Mouse (Mus musculus): ENCODE results near the gene Rere.
"Not testable (repeated sequence)": the region's sequence is repeated elsewhere in the genome, so short reads cannot be mapped to it uniquely, and the experiment has no call there.

Rere gene

DNA sequence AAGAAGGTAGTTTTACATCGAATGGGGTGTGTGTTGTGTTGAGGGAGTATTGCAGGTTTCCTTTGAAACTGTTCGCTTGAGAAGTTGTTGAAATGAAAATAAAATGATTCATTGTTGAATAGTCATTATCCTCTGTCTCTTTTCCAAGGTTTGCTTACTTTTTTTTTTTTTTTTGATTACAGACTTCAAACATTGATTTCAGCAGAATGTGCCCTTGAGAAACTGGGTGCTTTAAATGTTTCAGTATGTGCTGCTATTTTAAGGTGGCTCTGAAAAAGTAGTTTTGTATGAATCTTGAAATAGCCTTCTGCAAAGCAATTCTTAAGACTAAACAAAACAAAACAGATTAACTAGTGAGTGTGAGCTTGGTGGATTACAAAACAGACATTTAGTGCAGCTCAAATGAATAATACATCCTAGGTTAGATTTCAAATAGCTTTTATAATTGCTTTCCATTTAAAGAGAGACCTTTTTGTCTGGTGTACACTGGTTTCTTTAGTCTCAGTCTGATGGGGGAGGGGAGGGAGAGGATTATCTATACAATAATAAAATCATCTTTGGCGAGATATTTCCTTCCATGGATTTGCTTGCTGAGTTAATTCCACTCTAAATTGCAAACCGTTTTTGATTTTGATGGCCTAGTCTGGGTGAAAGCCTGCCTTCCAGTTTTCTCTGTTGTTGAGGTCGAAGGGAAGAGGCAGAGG is 1.3 kb downstream of the Rere start:
- DNase-seq (ENCODE audit: inconsistent age in 2 of 2, low spot score in 1 of 2): peak in 1 of 2 experiments; percentile 65

DNA sequence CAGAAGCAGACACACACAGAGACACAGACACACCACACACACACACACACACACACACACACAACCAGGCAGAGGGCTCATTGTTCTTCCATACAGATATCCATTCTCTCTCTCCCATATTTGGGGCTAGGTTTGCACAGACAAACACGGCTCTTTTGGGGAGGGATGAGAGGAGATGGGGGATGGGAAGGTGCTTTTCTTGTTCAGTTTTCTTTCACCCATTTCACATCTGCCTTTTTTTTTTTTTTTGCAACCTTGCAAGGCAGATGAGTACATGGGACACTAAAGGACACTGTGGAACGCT is 1.8 kb downstream of the Rere start:
- DNase-seq (ENCODE audit: inconsistent age in 2 of 2, low spot score in 1 of 2): peak in 1 of 2 experiments; percentile 64

DNA sequence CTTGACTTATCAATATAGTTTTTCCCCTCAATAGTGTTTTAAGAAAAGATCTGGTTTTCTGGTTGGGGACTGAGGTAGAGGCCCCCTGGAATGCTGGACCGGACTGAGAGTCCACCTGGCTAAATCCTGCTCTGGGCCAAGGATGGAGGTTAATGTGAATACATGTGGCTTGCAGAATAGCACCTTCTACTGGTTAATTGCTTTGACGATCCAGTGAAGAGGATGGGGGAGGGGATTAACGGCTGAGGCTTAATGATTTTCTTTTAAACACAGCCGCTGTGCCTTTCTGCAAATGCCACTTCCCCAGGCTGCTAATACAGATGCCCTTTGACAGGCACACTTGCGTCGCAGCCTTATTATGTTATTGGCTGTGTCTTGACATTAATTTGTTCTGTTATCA is 2.5 kb downstream of the Rere start:
- DNase-seq (ENCODE audit: inconsistent age in 2 of 2, low spot score in 1 of 2): peak in 1 of 2 experiments; percentile 70

DNA sequence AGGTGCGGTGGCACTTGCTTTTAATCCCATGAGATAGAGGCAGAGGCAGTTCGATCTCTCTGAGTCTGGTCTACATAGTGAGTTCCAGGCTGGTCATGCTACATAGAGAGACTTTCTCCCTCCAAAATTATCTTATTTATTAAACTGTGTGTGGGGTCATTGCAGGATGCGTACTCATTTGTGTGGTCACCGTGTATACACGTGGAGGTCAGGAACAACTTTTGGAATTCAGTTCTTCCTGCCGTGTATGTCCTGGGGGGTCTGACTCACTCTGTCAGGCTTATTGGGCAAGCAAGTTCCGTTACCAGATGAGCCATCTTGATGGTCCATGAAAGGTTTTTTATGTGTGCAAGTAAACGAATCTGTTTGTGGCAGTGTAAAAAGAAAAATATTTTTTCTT is 5.5 kb downstream of the Rere start:
- DNase-seq (ENCODE audit: inconsistent age in 2 of 2, low spot score in 1 of 2): no peak

DNA sequence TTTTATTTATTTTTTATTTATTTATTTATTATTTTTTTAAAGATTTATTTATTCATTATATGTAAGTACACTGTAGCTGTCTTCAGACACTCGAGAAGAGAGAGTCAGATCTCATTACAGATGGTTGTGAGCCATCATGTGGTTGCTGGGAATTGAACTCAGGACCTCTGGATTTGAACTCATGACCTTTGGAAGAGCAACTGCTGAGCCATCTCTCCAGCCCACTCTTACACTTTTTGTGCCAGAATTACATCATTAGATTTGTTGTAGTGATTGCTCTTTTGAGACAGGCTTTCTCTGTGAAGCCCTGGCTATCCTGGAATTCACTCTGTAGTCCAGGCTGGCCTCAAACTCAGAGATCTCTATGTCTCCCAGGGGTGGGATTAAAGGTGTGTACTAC is 6.0 kb downstream of the Rere start:
- DNase-seq (ENCODE audit: inconsistent age in 2 of 2, low spot score in 1 of 2): not testable (repeated sequence)

DNA sequence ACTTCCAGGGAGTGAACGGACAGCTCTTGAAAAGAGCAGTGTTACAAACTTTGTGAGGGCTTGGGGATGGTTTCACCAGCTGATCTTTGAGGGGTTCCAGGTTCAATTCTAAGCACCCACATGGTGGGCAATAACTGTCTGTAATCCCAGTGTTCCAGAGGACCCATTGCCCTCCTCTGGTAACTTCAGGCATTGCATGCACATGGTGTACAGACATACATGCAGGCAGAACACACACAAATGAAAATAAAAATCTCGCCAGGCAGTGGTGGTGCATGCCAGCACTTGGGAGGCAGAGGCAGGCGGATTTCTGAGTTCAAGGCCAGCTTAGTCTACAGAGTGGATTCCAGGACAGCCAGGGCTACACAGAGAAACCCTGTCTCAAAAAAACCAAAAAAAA is 10.5 kb downstream of the Rere start:
- DNase-seq (ENCODE audit: inconsistent age in 2 of 2, low spot score in 1 of 2): no peak

DNA sequence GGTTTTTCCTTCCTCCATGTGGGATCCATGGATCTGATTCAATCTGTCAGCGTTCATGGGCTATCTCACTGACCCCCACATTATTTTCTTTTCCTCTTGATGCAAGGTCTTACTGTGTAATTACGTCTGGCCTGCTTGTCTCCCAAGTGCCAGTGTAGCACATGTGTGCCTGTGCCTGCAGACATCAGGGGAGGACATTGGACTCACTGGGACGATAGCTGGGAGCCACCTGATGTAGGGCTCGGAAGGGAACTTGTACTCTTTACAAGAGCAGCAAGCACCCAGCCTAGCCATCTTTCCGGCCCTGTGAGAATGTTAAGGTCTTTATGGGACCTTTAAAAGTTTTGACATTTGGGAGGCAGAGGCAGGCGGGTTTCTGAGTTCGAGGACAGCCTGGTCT is 13.4 kb downstream of the Rere start:
- no peak for DNase-seq (ENCODE audit: inconsistent age in 2 of 2, low spot score in 1 of 2)

DNA sequence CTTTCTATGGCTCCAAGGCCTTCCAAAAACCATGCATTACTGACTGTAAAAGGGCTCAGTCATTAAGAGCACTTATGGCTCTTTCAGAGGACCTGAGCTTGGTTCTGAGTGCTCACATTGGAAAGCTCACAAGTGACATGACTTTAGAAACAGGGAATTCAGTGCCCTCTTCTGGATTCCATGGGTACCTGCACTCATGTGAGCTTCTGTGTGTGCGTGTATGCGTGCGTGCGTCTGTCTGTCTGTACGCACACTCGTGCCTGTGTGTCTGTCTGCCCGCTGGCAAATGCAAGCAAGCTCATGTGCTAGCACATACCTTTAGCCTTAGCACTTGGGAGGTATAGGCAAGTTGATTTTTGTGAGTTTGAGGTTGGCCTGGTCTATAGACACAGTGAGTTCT is 14.5 kb downstream of the Rere start:
- no peak for DNase-seq (ENCODE audit: inconsistent age in 2 of 2, low spot score in 1 of 2)

DNA sequence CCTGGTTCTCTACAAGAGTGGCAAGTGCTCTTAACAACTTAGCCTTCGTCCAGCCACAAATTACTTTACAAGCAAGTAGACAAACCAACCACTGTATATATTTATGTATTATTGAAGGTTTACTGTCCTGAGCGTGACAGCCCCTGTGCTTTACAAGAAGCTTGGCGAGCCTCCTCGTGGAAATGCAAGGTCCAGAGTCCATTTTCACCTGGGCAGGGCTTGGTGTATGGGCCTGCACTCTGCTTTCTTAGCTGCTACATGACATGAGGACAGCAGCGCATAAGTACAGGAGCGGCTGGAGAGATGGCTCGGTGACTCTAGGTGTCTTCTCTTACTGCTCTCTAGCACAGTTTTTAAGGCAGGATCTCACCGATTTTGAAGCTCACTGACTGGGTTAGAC is 21.3 kb downstream of the Rere start:
- DNase-seq (ENCODE audit: inconsistent age in 2 of 2, low spot score in 1 of 2): no peak

DNA sequence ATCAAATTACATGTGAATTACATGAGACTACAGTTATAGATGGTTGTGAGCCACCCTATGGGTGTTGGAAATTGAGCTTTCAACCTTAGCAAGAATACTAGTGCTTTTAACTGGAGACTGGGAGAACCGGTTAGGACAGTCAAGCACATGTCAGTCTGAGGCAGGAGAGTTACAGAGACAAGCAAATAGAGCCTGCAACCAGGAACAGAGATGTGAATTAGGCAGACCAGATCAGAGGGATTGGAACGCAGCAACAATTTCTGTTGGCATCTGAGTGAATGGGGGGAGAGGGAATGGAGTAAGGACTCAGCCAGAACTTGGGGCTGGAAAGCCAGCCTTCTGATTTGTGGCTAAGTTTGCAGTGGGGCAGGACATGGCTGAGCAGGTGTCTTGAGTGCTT is 25.3 kb downstream of the Rere start:
- DNase-seq (ENCODE audit: inconsistent age in 2 of 2, low spot score in 1 of 2): no peak

DNA sequence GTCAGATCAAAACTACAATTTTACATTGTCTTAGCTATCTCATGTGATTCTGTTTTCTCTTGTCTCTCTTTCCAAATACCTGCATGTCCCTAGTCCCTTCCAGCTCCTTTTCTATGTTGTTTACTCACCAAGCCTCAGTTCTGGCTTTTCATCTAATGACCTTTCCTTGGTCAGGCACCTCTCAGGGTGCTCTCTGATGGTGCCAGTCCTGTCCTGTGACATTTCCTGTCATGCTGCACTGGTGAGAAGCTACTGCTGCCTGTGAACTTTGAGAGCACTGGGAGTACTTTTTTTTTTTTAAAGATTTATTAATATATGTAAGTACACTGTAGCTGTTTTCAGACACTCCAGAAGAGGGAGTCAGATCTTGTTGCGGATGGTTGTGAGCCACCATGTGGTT is 25.8 kb downstream of the Rere start:
- no peak for DNase-seq (ENCODE audit: inconsistent age in 2 of 2, low spot score in 1 of 2)

DNA sequence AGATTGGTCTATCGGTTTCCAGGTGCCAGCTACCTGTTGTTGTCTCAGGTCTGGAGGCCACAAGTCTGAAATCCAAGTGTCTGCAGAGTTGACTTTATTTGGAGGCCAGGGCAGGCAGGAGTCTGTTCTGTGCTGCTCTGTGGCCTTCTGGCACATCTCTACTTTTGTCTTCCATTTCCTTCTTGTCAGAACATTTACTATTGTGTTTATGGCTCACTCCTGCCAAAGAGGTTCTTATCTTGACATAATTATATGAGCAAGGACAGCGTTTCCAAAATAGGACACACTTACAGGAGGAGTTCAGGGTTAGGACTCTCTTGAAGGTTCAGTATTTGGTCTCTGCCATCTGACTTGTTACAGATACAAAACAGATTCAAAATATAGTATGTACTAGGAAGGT is 30.0 kb downstream of the Rere start:
- DNase-seq (ENCODE audit: inconsistent age in 2 of 2, low spot score in 1 of 2): peak; percentile 30 to 76

DNA sequence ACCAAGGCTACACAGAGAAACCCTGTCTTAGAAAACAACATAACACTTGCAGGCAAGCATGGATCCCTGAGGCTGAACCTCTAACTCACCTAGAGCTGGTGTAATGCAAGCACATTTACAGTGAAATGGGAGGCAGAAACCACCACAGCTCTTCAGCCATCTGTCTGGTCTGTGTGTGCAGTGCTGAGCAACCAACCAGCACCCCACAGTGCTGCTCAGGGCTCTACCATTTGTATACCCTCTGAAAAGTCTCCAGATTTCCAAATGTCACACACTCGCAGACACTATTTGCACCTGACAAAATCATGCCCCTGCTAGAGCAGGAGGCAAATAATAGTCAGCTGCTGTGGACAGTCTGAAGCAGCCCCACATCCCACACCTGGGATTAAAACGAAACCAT is 31.2 kb downstream of the Rere start:
- DNase-seq (ENCODE audit: inconsistent age in 2 of 2, low spot score in 1 of 2): no peak

DNA sequence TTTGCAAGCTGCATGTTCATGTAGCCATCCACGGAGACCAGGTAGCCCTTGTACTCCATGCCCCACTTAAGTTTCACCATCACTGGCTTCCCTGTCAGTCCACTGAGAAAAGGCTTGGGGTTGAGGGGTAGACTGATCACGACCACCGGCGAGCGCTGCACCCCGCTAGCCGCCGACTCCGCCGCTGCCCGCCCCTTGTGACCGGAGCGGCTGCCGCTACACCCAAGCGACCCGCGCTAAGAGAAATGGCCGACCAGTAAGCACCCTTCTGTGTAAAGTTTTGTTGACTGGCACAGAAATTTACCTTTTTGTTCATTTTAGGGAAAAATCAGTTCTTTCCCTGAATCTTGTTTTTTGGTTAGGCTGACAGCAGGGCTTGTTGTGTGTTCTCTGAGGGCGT is 33.9 kb downstream of the Rere start:
- DNase-seq (ENCODE audit: inconsistent age in 2 of 2, low spot score in 1 of 2): no peak

DNA sequence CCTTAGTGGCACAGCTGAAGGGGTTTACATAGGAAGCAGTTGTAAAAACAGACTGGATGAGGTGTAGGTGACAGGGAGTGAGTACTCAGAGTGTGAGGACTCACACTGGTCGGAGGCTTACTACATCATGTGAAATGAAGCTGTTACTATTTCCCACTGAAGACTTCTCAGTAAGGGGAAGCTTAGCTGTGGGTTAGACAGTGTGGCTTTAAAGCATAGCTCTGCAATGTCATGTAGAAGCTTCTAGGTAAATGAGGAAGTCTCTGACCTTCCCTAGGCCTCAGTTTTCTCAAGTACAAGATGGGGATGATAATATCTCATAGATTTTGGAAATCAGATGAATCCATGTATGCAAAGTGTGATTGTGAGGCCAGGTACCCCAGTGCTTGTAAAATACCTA is 35.1 kb downstream of the Rere start:
- DNase-seq (ENCODE audit: inconsistent age in 2 of 2, low spot score in 1 of 2): no peak

DNA sequence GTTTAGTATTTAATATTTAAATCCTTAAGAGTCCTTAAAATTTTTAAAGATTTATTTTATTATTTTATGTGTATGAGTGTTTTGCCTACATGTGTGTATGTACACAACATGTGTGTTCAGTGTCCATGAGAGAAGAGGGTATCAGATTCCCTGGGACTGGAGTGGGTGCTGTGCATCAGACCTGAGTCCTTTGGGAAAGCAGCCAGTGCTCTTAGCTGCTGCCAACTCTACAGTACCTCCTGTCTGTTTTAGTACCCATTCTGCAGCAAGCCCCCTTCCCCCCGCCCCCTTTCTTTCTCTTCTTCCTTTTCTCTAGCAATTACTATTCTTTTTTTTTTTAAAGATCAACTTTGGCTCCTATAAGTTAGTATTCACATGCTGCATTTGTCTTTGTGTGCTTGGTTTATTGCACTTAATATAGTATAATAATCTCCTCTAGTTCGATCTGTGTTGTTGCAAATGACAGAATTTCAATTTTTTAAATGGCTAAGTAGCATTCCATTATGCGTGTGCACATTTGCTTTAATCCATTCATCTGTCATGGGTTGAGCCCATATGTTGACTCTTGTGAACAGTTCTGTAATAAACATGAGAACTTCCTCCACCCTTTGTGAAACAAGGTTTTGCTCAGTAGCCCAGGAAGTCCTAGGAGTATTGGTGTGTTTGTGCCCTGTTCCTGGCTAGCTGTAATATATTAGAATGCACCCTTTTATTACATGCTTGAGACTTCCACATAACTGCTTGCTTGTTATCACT is 43.8 kb downstream of the Rere start:
- no peak for DNase-seq (ENCODE audit: inconsistent age in 2 of 2, low spot score in 1 of 2)

DNA sequence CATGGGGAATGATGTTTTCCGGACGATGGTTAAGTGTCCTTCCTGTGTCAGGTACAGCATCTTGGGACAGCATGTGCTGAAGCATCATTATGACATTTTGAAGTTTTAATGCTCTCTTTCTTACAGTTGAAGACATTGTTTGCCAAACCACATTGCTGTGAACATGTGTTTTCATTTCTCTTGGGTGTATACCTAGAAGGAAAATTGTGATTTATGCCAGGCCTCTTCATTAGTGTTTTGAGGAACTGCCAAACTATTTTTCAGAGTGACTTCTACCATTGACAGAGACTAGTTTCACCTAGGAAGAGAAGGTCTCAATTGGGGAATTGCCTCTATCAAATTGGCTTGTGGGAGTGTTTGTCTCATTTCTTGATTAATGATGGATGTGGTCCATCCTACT is 44.6 kb downstream of the Rere start:
- no peak for DNase-seq (ENCODE audit: inconsistent age in 2 of 2, low spot score in 1 of 2)

DNA sequence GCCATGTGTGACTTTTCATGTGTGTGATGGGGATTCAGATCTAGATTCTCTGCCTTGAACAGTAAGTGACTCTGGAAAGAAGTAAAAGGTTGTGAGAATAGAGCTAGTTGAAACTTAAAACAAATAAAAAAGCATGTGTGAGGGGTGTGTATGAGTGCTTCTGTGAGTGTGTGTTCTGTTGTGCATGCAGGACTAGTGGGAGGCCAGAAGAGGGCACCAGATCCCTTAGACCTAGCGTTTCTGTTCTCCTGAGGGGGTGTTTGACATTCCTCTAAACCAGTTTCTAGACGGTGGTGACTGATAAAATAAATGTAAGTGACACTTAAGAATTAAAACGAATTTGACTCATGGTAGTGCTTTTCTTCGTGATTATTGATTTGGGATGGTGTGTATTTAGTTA is 46.0 kb downstream of the Rere start:
- DNase-seq (ENCODE audit: inconsistent age in 2 of 2, low spot score in 1 of 2): no peak

DNA sequence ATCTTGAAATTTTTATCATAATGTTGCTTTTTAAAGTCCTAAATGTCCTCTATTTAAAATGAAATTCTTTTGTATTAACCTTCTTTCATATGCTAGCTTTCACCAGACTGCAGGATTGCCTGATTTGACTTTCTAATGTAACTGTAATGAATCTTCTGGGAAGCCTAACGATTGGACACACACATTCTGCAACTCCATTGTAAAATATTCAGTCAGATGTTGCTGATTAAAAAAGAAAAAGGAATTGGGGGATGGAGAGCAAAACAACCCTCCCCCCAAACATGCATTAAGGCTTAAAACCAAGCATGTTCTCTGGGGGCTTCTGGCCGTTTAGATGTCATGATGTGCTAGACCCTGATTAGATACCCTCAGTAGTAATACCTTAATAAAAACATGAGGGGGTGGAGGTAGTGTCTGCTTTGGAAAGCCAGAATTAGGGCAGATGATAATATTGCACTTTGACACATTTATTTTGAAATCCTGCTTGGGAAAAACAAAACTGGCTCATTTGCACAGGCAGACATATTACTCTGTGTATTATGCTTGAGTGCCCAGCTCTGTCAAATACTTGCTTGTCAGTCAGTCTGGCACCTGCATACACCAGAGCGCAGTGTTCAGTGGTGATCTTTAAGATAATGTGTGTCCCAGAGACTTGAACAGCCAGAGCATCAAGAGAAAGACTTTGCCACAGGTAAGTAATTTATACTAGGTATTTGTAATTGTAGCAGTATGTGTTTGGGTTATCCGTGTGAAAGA is 52.7 kb downstream of the Rere start:
- no peak for DNase-seq (ENCODE audit: inconsistent age in 2 of 2, low spot score in 1 of 2)

DNA sequence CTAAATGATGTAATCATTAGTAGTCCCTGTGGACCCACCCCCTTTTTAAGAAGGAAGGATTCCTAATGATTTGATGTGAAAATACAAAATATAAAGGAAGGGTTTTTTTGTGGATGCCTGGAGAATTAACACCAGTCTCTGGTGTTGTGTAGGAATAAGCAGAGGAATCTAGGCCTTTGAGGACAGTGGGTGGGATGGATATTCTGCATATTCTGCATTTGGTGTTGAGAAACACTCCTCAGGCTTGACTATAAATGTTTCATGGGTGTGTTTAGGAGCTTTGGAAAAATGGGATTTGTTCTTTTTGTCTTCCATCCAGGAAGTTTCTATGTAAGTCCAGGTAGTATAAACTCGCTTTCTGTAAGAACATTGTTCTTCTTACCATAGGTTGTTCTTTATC is 55.8 kb downstream of the Rere start:
- no peak for DNase-seq (ENCODE audit: inconsistent age in 2 of 2, low spot score in 1 of 2)

DNA sequence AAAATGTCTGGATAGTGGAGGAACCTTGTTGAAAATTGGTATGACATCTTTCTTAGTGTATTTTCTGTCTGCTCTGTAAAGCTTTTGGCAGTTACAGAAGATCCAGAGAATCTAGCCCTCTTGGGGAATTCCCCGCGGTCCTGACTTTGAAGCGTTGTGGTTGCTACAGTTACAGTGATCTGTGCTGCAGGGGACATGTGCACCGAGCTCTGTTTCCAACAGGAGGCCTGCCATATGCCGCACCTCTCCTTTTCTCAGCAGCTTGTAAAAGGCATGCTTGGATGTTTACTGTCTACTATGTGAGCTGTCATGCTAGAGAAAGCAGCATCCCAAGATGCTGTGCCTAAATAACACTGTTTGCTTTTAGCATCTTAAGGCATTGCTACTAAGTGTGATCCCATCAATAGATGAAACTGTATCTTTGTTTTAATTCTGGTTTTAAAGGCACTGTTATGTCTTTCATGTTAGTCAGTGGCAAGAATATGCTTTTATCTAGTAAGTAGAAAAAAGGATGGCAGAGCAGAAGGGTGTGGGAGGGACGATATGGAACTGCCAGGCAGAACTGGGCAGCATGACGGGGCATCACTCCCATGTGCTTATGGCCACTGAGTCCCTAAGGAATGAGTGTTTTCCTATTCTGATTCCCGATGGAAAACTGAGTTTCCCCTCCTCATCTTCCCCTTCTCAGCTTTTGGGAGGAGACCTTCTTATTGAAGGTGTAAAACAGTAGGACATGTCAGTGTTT is 57.6 kb downstream of the Rere start:
- DNase-seq (ENCODE audit: inconsistent age in 2 of 2, low spot score in 1 of 2): peak in 1 of 2 experiments; percentile 40

All from adrenal gland, adult (tissue).